Mouse (Mus musculus): Measurements from ENCODE around the gene Pilrb1.

- TF ChIP-seq POLR2A (IDR thresholded peaks at IDR 0.05; ENCODE audit: borderline replicate concordance, extremely low read depth, low read depth, low read length) (no peak), CTCF (IDR thresholded peaks at IDR 0.05; ENCODE audit: insufficient read depth, low read length) (no peak)
Observed at GRCm38 (mm10) chr5:137831106-137831505, 26.8 kb downstream of the Pilrb1 start.
